Mouse (Mus musculus): ENCODE measurements around the gene Wnt5b.
"Not testable (repeated sequence)": the region's sequence is repeated elsewhere in the genome, so short reads cannot be mapped to it uniquely, and the experiment has no call there.

The Wnt5b gene

DNA sequence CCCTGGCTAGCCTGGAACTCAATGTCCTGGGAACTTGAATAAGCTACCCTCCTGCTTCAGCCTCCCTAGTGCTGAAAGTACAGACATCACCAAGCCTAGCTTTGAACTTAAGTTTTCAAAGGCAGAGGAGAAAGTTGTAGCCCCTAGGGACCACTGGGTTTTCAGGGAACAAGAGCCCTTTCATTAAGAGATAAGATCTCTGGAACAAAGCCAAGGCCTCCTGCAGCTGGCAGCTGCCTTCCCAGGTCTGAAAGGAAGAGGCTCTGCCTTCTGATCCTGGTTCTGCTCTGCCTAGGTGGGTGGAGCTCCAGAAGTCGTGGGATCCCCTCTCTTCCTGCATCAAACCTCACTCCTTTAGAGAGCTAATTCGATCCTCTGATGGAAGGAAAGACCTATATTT is 58.7 kb downstream of the Wnt5b start:
- DNase-seq (ENCODE audit: low read depth, low spot score): no peak

DNA sequence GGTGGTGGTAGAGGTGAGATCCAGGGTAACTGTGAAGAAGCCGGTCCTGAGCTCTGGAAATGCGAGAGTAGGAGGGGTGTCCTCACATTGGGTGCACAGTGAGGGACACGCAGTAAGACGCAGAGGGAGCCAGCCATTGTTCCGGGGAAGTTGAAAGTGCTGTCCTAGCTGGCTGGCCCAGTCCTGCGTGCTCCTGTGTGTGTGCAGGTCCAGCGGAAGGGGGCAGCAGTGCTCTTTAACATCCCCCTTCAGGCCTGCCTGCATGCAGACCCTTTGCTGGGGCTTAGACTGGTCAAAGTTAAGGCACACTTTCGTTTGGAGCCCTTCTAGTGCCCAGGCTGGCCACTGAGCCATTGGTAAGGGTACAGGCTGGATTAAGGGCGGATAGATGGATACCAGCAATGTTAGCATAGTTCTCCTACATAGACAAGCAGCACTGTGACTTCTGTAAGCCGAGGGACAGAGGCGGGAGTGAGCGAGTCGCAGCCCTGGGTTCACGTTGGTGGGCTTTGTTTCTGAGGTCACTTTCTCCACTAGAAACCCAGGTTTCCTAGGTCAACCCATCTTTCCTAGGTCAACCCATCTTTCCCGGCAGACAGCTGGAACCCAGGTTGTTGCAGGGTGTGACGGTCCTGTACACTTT is 61.1 kb downstream of the Wnt5b start:
- DNase-seq (ENCODE audit: low read depth, low spot score): peak; percentile 71

DNA sequence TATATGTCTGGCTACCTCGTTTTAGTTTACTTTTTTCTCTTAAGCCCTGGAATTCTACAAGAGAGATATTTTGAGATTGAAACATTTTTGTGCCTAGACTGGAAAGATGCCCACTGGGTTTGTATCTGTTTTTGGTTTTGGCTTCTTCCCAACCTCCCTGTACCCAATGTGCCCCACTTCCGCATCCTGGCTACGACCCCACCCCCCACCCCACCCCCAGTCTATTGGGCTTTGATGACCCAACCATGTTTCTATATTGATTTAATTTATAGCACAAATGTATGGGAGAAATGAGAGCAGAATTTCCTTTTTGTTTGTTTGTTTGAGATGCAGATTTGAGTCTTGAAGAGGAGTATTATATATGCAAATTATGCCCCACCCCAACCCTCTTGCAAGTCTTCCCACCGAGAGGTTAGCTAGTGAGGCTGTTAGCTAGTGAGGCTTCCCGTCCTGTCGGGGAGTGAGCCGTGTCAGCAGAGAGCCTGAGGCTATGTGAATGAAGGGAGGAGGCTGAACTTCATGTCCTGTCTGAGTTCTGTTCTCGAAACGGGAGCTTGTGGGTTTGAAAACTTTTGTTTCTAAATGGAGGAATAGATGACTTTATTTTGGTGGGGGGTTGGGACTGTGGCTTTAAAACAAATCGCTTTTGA is 62.3 kb downstream of the Wnt5b start:
- DNase-seq (ENCODE audit: low read depth, low spot score): not testable (repeated sequence)

DNA sequence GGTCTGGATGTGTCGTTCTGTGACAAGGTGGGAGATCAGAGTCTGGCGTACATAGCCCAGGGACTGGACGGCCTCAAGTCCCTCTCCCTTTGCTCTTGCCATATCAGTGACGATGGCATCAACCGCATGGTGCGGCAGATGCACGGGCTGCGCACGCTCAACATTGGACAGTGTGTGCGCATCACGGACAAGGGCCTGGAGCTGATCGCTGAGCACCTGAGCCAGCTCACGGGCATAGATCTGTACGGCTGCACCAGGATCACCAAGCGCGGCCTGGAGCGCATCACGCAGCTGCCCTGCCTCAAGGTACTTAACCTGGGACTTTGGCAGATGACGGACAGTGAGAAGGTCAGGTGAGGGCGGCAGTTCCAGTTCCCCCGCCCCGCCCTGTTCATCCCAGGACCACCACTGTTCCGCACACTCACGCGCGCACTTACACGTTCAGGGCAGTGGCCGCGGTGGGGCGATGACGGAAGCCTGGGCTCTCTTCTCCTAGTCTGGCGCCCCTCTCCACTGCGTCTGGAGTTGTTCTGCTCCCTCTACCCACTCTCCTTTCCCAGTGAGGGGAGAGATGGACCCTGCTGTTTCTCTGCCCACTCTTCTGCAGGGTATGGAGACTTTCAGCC is 63.3 kb downstream of the Wnt5b start:
- no peak for DNase-seq (ENCODE audit: low read depth, low spot score)

DNA sequence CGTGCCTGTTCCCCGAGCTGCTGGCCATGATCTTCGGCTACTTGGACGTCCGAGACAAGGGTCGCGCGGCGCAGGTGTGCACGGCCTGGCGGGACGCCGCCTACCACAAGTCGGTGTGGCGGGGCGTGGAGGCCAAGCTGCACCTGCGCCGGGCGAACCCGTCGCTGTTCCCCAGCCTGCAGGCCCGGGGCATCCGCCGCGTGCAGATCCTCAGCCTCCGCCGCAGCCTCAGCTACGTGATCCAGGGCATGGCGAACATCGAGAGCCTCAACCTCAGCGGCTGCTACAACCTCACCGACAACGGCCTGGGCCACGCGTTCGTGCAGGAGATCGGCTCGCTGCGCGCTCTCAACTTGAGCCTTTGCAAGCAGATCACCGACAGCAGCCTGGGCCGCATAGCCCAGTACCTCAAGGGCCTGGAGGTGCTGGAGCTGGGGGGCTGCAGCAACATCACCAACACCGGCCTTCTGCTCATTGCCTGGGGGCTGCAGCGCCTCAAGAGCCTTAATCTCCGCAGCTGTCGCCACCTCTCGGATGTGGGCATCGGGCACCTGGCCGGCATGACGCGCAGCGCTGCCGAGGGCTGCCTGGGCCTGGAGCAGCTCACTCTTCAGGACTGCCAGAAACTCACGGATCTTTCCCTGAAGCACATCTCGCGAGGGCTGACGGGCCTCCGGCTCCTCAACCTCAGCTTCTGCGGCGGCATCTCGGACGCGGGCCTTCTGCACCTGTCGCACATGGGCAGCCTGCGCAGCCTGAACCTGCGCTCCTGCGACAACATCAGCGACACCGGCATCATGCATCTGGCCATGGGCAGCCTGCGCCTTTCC is 64.1 kb downstream of the Wnt5b start:
- DNase-seq (ENCODE audit: low read depth, low spot score): peak; percentile 60

DNA sequence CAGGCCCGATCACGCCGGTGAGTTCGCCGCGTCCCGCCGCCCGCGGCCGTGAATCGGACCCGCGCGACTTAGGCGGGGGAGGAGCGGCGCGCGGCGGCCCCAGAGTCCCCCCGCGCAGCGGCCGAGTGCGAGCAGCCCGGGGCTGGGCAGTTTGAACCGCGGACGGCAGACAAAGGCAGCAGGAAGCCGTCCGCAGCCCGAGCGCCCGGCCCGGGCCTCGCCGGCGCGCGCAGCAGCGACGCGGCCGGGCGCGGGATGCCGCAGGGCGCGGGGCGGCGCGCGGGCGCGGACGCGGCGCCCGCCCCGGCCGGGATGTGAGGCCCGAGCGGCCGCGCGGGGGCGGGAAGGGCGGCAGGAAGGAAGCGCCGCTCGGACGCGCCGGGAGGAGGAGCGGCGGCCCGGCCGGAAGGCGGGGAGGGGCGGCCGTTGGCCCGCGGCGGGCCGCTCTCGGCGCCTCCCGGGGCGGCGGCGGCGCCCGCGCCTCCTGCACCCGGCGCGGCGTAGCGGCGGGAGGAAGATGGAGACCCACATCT is 64.7 kb downstream of the Wnt5b start, which contains the start of gene Fbxl14:
TSS of gene Fbxl14 (plus strand) at position 326 of the 533 bp plus-strand sequence.
- DNase-seq (ENCODE audit: low read depth, low spot score): no peak

DNA sequence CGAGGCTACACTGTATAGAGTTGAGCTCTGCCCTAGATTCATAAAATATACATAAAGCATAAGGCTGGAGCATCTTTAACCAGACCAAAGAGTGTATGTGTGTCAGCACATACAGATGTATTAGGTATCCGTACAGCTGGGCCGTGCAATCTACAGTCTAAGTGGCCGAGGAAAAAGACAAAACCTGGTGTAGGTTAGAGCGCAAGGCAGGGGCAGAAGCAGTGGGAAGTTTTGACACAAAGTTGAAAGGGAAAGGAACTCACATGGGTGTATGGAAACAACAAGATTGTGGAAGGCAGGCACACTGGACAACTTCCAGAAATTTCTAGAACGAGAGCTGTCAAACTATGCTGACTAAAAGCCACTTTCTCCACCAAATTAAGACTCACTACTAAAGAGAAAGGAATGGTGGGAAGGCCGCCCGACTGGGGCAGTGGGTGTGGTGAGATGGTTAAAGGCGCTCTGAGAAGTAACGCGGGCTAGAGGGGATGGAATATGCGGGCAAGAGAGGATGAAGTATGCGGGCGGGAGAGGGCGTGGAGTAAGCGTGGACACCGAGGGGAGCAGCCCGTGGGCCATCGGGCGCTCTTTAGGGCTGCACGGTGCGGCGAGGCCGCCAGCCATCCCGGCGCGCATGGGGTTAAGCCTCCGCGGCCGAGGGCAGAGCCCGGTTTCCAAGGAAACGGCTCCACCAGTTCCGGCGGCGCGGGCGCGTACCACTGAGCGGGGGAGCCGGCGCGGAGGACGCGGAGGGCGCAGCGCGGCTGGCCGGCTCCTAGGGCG is 65.4 kb downstream of the Wnt5b start:
- peak; percentile 86 for DNase-seq (ENCODE audit: low read depth, low spot score)

DNA sequence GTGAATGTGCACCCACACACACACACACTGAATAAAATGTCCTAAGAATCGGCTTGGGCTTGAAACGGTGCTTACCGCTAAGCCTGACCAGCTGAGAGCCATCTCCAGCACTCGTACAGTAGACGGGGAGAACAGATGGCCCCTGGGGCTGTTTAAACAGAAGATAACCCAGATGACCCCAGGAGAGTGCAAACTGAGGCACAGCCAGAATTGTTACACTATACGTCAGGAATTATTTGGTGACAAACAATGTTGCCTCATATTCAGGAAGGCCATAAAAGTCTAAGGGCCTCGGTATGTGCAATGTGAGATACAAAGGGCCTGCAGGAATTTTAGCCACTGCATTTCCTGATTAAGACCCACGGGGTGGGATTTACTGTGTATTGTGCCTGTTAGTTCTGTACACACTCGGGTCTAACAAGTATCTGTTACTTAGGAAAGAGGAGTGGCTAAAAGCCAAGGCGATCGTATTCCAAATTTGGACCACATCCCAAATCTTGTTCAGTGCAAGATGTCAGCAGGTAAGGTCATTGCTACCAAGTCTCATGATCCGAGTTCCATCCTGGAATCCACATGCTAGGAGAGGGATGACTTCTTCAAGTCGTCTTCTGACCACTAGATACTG is 66.3 kb downstream of the Wnt5b start:
- no peak for DNase-seq (ENCODE audit: low read depth, low spot score)

DNA sequence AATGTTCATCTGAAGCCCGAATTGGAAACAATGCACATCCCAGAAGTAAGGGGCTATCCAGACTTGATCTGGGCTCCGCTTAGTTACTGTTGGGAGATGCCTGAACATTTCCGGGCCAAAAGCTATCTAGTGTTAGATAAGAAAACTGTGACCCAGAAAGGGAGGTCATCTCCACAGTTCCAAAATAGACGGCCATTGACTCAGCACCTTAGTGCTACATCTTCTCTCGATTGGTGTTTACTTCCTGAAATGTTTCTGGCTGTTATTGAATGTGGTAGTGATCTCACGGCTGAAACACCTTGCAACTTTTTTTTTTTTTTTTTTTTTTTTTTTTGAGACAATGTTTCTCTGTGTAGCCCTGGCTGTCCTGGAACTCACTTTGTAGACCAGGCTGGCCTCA is 68.2 kb downstream of the Wnt5b start:
- no peak for DNase-seq (ENCODE audit: low read depth, low spot score)

DNA sequence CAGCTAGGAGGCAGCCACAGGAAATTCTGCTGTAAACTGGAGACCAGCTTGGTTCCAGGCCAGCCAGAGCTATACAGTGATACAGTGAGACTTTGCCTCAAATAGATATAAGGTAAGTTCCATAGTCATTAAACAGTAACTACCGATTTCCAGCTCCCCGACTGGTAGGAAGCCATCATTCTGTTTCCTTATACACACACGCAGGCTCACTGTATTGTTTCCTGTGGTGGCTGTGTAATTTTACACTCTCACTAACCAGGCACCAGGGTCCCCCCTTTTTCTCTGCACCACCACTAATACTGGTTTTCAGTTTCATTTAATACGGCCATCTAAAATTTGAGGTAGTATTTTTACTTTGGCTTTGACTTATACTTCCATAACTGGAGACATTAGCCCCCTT is 70.2 kb downstream of the Wnt5b start:
- DNase-seq (ENCODE audit: low read depth, low spot score): no peak

DNA sequence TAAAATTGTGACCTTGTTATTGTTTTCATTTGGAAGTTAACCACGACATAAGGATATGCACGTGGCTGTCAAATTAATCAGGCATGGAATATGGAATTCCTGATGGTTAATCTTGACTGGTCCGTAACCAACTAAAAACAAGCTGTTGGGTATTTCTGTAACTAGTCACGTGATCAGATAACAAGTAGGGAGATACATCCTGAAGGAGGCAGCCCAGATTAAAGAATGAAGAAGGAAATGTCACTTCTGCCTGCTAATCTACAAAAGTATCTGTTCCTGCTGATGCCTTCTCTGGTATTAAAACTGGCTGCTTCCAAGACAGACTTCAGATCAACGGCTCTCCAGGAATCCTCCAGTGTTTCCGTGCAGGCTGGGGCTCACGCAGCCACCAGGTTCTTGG is 70.7 kb downstream of the Wnt5b start:
- no peak for DNase-seq (ENCODE audit: low read depth, low spot score)

DNA sequence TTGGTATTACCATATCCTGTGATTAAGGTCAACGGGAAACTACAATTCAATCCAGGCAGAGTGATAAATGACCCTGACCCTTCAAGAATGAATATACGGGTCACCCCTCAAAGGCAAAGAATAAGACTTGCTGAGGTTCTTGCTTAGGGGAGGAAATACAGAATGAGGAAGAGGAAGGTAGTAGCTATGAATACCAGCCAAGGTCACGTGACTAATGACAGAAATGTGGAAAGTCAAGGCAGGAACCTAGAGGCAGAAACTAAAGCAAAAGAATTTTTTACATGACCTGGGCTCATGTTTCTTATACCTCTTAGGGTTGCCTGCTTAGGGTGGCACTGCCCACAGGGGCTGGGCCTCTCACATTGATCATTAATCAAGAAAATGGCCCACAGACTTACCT is 71.4 kb downstream of the Wnt5b start:
- DNase-seq (ENCODE audit: low read depth, low spot score): no peak

DNA sequence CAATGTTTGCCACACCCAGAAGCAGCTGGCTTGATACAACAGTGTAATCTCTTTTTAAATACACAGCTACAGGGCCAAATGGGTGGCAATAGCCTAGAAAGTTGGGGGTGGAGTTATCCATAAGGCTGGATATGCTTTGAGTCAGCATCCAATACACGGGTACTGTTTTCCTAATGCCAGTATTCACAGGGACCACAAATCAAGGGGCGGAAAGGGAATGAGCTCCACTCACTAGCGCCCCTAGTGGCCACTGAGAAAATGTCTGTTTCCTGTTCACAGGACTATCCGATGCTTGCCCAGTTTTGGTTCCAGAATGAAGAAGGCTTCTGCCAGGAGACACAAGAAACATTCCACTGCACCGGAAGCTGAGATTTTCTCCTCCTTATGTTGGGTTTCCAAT is 72.0 kb downstream of the Wnt5b start:
- DNase-seq (ENCODE audit: low read depth, low spot score): peak; percentile 51

DNA sequence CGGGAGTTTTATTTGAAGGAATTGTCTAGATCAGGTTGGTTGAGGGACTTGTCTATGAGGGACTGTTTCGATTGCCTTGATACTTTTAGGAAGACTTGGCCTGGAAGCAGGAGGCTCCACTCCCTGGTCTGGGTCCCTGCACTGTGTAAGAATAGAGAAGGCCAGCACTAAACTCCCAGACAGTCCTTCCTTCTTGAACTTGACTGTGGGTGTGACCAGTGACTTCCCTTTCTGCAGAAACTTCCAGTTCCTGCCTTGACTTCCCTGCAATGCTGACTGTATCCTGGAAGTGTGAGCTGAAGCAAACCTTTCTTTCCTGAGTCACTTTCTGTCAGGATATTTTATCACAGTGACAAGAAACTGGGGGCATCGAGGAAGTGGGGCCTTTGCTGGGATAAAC is 73.4 kb downstream of the Wnt5b start:
- no peak for DNase-seq (ENCODE audit: low read depth, low spot score)

DNA sequence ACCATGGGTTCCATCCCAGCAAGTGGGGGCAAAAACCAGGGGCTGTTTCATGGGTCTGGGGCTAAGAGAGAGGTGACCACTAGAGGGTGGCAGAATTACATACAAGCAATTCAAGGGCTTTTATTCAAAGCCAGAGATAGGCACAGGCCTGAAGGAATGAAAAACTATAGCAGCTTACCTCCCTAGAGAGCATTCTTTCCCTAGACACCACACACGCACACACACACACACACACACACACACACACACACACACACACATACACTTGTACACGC is 76.4 kb downstream of the Wnt5b start:
- no peak for DNase-seq (ENCODE audit: low read depth, low spot score)

DNA sequence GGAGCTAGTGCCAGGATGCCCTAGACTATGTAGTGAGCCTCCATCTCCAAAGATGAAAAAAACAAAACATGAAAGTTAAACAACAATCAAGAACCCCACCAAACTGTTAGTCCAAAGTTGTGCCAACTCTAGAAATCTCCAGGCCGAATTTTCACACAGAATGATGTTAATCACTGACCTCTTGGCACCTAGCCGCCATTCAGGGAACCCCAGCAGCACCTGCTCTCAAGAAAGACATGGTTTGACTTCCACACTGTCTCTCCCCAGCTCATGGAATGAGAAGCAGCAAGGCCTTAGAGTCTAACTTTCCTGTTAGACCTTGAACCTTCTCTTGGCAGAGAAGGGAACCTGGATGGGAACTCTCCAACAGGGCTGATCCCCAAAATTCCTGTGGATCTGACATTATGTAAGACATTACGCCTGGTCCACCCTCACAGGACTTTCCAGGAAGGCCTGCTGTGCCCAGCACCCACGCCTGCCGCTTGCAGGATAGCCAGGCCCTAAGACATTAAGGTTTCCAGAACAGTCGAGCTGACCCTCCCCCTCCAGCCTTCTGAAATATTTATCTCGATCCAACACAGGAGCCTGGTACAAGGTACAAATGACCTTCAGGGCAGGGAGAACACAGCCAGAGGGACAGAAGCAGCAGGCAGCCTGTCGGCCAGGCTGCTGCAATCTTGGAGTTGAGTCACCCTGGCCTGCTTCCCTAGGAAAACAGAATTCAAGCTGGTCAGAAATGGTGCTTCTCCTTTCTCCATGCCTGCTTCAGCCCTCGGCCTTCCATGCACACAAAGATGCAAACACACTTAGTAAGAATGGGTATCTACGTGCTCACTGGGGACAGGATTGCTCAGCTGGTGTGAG is 77.0 kb downstream of the Wnt5b start:
- no peak for DNase-seq (ENCODE audit: low read depth, low spot score)

DNA sequence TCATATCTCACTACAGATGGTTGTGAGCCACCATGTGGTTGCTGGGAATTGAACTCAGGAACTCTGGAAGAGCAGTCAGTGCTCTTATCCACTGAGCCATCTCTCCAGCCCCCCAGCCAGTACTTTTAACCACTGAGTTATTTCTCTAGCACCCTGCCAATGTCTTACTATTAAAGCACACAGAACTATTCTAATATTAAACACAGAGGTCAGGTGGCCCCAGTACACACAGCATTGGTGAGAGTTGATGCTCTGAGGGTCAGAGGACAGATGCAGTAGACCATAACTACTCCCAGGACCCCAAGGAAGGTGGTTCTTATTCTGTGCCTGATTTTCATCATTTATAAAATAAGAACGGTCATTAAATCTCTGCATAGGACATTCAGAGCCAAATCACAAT is 78.0 kb downstream of the Wnt5b start:
- no peak for DNase-seq (ENCODE audit: low read depth, low spot score)

DNA sequence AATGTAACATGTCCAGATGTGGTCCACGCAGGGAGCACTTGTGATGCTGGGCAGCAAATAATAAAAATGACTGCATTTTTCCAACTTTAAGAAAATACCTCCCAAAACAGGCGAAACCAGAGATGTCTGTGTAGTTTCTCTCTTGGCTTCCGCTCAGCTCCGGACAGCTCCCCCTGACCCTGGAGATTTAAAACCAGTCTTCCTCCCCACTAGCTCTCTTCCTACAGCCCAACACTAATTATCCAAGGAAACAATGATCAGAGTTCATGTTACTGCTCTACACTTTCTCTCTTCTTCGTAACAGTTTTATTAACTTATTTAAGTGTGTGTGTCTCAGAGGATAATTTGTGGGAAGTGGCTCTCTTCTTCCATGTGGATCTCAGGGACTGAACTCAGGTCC is 83.8 kb downstream of the Wnt5b start:
- no peak for DNase-seq (ENCODE audit: low read depth, low spot score)

DNA sequence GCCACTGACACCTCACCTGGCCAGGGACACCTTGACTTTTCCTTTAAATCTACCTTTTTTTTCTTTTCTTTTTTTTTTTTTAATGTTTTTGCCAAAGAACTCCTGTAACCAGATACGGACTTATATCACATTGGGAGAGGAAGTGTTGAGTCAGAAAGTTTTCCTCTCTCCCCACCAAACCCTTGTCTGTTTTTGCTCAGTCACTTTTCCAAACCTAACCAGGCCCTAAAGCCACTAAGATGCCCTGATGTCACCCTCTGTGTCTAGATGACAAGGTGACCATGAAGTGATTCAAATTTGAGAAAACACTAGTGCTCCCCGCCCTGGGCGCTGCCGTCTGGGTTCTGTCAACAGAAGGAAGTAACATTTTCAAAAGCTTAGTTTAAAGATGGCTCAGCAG is 85.1 kb downstream of the Wnt5b start:
- no peak for DNase-seq (ENCODE audit: low read depth, low spot score)

DNA sequence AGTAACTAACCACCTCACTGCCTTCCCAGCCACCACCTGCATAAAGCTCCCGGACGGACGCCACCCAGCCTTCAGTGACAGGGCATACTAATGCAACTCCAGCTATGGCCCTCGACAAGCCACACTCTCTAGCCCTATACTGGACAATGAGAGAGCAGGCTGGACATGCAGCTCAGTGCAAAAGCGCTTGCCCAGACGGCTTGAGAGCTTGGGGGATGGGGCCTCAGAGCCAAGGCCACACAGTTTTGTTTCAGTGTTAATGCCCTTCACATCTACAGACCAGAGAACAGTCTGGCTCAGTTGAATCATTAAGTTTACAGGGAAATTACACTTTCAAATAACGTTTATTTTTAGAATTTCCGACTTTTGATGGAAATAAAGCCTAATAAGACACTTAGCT is 86.0 kb downstream of the Wnt5b start:
- no peak for DNase-seq (ENCODE audit: low read depth, low spot score)

Measured in forelimb bud, embryonic 11.5 days (tissue).